Mouse (Mus musculus) spleen, adult 2 months (tissue): ENCODE measurements around the gene Numb. TPM values are rescaled to one million over a fixed set of nuclear protein-coding genes. Genes with fewer than 3 reads are reported as not detected.
"Not testable (repeated sequence)": the region's sequence is repeated elsewhere in the genome, so short reads cannot be mapped to it uniquely, and the experiment has no call there.

Experiments used
- DNase-seq, 2 experiments: peaks; one replicate each; pipeline versions ENCODE4 v3.0.0 to v3.0.0-alpha.2; 2012 to 2021; ENCODE audit warnings: low spot score in 2 of 2, low read depth in 1 of 2
- H3K27ac ChIP-seq: fragments of 200-500 bp; 2 replicates; pipeline ENCODE4 v1.5.1; 2012; ENCODE audit warnings: low read length, inconsistent platforms; ENCODE audit not compliant: insufficient read depth
- H3K27me3 ChIP-seq: fragments of 200-500 bp; 2 replicates; pipeline ENCODE4 v1.6.1; 2012; ENCODE audit warnings: mild to moderate bottlenecking, moderate library complexity, low read length, inconsistent platforms; ENCODE audit not compliant: control insufficient read depth, insufficient read depth
- H3K36me3 ChIP-seq: fragments of 200-500 bp; 2 replicates; pipeline ENCODE4 v1.6.1; 2012; ENCODE audit warnings: mild to moderate bottlenecking, low read length, inconsistent platforms; ENCODE audit not compliant: control insufficient read depth, insufficient read depth
- H3K4me1 ChIP-seq: fragments of 200-500 bp; 2 replicates; pipeline ENCODE4 v1.6.1; 2011; ENCODE audit warnings: inconsistent platforms; ENCODE audit not compliant: control insufficient read depth, insufficient read depth, insufficient read length
- H3K4me3 ChIP-seq: fragments of 200-500 bp; 2 replicates; pipeline ENCODE4 v1.5.1; 2011; ENCODE audit warnings: mild to moderate bottlenecking, inconsistent platforms; ENCODE audit not compliant: insufficient read depth, insufficient read length; ENCODE audit errors: extremely low read depth
- CTCF ChIP-seq: fragments of 200-500 bp; IDR thresholded peaks from 2 replicates; pipeline ENCODE4 v1.5.1; 2011; ENCODE audit warnings: mild to moderate bottlenecking, inconsistent platforms; ENCODE audit not compliant: insufficient read depth, insufficient read length, insufficient replicate concordance; ENCODE audit errors: extremely low read depth
- POLR2A ChIP-seq: fragments of 200-500 bp; IDR thresholded peaks from 2 replicates; pipeline ENCODE4 v1.6.1; 2011; ENCODE audit warnings: low read depth, low read length, inconsistent platforms
- WGBS: fragments of 180-500 bp; shearing (Covaris S2); methylation state at CpG from one replicate; pipeline ENCODE4 v1.1.7; 2018; 5-methylcytosine and 5-hydroxymethylcytosine counted together
- polyA plus RNA-seq: library from polyadenylated mRNA; depleted of rRNA; stranded (reverse); fragments of >200 nt; gene quantifications from 2 replicates; pipeline ENCODE4 v1.2.3, GENCODE M21; 2012

Numb gene
- polyA plus RNA-seq, 1 experiment, result 24.5 TPM

- 95% methylated on average over 2 of the region's 2 CpGs for WGBS
- DNase-seq, result no peak
These were observed 30.5 kb downstream of the Numb start for GRCm38 (mm10) chr12:83891278-83891677.

DNA sequence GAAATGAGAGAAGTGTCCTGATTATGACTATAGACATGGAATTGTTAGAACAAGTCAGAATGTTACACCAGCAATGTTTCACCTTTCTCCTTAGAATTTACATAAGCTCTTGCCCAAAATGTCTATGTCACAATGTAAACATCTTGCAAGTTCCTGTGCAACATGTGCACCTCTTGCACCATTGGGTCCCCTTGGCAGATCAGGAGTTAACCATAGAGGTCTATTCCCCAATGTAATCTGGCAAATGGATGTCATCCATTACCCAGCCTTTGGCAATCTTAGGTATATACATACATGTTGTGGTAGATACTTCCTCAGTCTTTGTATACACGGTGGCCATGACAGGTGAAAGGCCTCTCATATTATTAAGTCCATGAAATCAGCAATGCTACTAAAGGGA, 32.6 kb downstream of the Numb start:
- Histone ChIP-seq H3K27me3 (no peaks in the 10 kb centered on the region), H3K36me3 (no peaks in the 10 kb centered on the region; the same call in 1 of the 2 replicates), H3K4me3 (no peak overlapping the region), H3K27ac (no peak overlapping the region), H3K4me1 (no peaks in the 10 kb centered on the region)
- 87% methylated on average over 1 of the region's 1 CpGs for WGBS
- TF ChIP-seq POLR2A (no peak), CTCF (no peak)
- no peak for DNase-seq

More at GRCm38 (mm10) chr12:83891278-83891677, 30.5 kb downstream of the Numb start:
- Histone ChIP-seq H3K27ac (no peak overlapping the region), H3K4me1 (no peaks in the 10 kb centered on the region), H3K27me3 (no peaks in the 10 kb centered on the region), H3K4me3 (no peak overlapping the region), H3K36me3 (peaks cover 2% of the 10 kb centered on the region; the same call in 1 of the 2 replicates)
- TF ChIP-seq POLR2A (no peak), CTCF (no peak)

DNA sequence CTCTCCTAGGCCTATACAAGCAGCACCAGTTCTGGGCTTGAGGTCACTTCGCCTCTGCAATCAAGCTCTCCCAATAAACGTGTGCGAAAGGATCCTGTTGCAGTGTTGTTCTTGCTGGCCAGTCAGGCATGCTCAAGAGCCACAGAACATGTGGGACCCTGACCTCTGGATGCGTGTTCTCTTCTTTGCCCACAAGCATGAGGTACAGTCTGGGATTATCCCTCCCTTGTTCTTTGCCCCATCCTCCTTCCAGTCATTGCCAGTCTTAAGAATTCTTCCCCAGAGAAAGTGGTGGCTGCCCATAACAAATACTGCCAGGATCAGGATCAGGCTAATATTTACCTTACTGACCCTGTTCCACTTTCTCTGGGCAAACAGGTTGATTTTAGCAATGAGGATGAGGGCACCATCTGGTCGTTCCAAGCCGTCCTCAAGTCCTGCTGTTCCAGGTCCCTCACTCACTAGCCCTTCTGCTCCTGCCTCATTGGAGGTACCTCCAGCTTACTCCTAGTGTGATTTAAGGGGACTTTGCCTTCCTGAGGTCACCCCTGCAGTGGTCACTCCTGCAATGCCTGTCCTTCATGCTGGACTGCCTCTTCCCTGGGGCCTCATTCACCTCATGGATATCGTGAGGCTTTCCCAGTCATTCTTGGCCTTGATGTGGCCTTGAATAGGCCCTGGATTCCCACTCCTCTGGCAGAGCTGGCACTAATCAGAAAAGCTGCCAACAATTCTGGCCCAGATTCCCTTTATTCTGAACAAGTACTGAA, 36.0 kb downstream of the Numb start:
- no peaks in the 10 kb centered on the region for H3K27me3 ChIP-seq
- no peaks in the 10 kb centered on the region for H3K4me1 ChIP-seq
- no peak overlapping the region for H3K4me3 ChIP-seq
- DNase-seq, result no peak
- TF ChIP-seq POLR2A (no peak), CTCF (no peak)
- no peak overlapping the region for H3K27ac ChIP-seq
- H3K36me3 ChIP-seq, result no peaks in the 10 kb centered on the region
- 94% methylated on average over 7 of the region's 7 CpGs for WGBS

DNA sequence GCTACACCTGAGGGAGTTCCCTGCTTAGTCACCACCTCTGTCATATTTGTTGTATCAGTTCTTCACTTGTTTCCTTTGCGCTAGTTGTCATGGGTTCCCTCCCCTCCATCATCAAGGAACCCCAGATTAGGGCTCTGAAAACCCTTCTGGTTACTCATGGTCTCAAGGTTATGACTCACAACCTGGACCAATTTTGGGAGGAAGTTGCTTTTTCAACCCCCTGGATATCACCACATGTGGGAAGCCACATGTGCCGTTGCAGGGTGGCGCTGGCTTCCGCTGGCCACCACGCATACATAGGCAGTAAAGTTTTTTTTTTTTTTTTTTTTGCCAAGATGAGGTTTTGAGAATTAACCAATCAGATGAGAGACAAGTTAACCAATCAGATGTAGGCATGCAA, 36.7 kb downstream of the Numb start:
- DNase-seq, H3K27me3 ChIP-seq, H3K27ac ChIP-seq, H3K36me3 ChIP-seq, H3K4me3 ChIP-seq, H3K4me1 ChIP-seq: not testable (repeated sequence)
- 85% methylated on average over 5 of the region's 5 CpGs for WGBS

GRCm38 (mm10) chr12:83882503-83882902, 39.2 kb downstream of the Numb start:
- no peak for TF ChIP-seq CTCF
- TF ChIP-seq POLR2A, result no peak
- Histone ChIP-seq H3K4me3 (no peak overlapping the region), H3K4me1 (no peaks in the 10 kb centered on the region), H3K36me3 (no peaks in the 10 kb centered on the region), H3K27ac (no peak overlapping the region), H3K27me3 (no peaks in the 10 kb centered on the region)
- 89% methylated on average over 7 of the region's 7 CpGs for WGBS
- no peak for DNase-seq

- Histone ChIP-seq H3K27ac (no peak overlapping the region), H3K4me1 (no peaks in the 10 kb centered on the region), H3K4me3 (no peak overlapping the region), H3K36me3 (no peaks in the 10 kb centered on the region), H3K27me3 (no peaks in the 10 kb centered on the region)
- DNase-seq, result no peak
- TF ChIP-seq POLR2A, result no peak
- no peak for TF ChIP-seq CTCF
- WGBS, result 94% methylated on average over 3 of the region's 3 CpGs
These were observed 39.6 kb downstream of the Numb start for GRCm38 (mm10) chr12:83882088-83882487.

DNA sequence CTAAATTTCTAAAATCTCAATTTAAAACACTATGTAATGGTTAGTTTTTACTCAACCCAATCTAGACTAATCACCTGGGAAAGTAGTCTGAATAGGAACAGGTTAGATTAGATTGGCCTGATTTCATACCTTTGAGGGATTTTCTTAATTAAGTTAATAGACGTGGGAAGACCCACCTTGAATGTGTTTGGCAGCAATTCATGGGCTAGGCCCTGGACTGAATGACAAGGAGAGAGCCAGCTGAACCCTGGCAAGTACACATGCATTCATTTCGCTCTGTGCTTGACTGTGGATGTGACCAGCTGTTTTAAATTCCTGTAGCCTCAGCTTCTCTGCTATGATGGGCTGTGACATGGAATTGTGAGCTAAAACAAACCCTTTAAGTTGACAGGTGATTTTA, 40.8 kb downstream of the Numb start:
- no peak for DNase-seq
- Histone ChIP-seq H3K4me3 (no peak overlapping the region), H3K4me1 (no peaks in the 10 kb centered on the region), H3K36me3 (0 out of 2 replicates have a peak, but pooled peaks cover 2% of the 10 kb centered on the region), H3K27me3 (no peaks in the 10 kb centered on the region), H3K27ac (no peak overlapping the region)
- TF ChIP-seq CTCF, result no peak
- no peak for TF ChIP-seq POLR2A
- WGBS, result 92% methylated on average over 2 of the region's 2 CpGs
